Mouse (Mus musculus) regulatory T cell (primary cell): ENCODE data around the gene Stk11ip.

Experiments
- in situ Hi-C: fragments of 300-600 bp; cut with MboI, MseI; formaldehyde crosslinking; loops from one replicate; pipeline ENCODE4 v1.15.1; 2025; ENCODE audit warnings: high pct_unique_total_duplicates

Gene Stk11ip

DNA sequence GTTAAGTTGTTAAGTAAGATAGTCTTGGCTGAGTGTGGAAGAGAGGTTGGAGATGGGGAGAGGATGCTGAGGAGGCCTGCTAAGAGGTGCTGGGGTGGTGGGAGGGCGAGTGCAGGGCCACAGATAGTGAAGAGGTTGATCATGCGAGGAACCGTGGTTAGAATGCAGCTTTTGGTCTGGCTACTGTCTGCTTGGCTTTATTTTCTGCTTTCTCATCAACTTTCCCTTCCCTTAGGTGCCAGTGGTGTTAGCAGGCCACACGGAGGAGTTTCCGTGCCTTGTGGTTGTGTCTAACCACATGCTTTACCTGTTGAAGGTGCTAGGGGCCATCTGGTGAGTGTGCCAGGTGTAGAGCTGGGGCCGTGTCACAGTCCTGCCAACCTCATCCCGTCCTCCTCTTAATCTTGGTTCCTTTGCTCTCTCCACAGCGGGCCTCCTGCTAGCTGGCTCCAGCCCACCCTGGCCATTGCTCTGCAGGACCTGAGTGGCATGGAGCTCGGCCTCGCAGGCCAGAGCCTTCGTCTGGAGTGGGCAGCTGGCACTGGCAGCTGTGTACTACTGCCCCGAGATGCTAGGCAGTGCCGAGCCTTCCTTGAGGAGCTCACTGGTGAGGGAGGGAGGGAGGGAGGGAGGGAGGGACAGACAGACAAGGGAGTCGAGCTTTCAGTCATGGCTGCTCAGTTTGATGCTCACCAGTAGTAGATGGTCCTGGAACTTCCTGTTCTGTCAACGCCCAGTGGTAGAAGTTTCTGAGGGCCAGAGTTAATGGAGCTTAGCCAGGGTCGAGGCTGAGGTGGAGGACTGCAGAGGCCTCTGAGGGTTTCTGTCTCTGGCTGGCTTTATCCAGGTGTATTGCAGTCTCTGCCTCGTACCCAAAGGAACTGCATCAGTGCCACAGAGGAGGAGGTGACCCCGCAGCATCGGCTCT lies 12.3 kb downstream of the Stk11ip start:
- in situ Hi-C loops, result no loop called here

DNA sequence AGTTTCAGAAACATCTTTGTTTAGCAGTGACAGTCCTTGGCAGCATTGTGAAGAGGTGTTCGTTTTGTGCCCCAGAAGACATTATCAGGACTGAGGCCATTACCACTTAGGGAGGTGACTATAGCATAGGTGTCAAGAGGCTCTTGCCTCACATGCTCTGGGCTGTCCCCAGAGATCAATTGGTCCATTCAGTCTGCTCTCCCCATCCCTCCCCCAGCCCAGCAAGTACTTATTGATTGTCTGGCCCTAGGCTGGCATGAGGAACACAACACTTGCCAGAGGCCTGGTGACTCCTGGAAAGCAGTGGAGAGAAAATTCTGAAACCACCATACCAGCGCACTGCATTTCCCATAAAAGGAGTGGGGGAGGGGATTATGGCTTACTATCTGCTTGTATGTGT lies 16.3 kb downstream of the Stk11ip start:
- in situ Hi-C loops, result no loop called here

DNA sequence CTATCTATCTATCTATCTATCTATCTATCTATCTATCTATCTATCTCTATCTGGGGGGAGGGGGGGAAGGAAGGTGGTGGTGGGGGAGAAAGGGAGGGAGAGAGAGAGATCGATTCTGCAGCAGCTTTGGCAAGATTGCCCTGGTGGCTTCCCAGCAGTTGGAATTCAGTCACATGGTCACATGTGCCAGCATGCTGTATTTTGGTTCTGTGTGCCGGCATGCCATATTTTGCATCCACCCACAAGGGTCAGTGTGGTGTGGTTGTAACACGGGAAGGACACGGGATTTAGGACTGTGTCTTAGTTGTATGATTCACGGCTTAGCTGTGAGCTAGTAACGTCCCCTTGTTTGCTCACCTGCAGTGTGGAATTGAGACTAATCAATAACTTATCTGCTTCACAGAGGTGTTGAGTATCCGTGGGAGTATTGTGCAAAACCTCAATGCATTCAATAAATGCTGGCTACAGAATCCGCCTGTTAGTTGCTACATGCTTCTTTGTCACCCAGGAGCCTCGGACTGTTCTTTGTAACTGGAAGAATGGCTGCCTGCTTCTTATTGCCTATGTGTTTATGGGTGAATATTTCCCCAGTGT lies 17.4 kb downstream of the Stk11ip start:
- in situ Hi-C loops, result no loop called here

DNA sequence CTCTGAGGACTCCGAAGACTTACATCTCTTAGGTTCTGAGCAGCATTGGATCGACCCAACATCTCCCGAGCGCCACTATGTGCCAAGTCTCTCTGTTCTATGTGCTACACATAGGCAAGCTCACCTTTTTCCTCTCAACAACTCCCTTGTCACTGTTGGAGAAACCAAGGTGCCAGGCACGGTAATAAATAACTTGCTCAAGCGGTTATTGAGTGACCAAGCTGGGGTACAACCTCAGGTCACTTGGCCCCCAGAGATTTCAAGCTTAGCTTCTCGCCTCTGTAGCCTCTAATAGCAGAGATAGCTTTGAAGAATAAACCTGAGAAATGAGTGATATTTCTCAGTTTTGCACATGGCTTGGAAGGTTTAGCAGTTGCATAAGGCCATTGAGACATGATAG lies 20.2 kb downstream of the Stk11ip start:
- in situ Hi-C loops, result no loop called here

DNA sequence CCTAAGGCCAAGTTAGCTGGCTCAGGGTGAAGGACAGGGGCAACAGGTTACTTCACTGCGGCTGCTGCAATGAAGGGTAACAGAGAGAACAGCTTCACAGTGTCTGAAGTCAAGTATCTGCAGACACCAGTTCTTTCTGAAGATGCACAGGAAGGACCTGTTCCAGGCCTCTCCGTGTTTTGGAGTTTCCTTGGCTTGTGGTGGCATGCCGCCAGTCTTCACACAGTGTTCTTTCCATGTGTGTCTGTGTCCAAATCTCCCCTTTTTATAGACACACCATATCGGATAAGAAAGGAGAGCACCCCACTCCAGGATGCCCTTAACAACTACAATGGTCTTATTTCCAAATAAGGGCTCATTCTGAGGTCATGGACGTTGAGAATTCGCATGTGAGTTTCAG lies 23.0 kb downstream of the Stk11ip start:
- in situ Hi-C loops, result no loop called here

DNA sequence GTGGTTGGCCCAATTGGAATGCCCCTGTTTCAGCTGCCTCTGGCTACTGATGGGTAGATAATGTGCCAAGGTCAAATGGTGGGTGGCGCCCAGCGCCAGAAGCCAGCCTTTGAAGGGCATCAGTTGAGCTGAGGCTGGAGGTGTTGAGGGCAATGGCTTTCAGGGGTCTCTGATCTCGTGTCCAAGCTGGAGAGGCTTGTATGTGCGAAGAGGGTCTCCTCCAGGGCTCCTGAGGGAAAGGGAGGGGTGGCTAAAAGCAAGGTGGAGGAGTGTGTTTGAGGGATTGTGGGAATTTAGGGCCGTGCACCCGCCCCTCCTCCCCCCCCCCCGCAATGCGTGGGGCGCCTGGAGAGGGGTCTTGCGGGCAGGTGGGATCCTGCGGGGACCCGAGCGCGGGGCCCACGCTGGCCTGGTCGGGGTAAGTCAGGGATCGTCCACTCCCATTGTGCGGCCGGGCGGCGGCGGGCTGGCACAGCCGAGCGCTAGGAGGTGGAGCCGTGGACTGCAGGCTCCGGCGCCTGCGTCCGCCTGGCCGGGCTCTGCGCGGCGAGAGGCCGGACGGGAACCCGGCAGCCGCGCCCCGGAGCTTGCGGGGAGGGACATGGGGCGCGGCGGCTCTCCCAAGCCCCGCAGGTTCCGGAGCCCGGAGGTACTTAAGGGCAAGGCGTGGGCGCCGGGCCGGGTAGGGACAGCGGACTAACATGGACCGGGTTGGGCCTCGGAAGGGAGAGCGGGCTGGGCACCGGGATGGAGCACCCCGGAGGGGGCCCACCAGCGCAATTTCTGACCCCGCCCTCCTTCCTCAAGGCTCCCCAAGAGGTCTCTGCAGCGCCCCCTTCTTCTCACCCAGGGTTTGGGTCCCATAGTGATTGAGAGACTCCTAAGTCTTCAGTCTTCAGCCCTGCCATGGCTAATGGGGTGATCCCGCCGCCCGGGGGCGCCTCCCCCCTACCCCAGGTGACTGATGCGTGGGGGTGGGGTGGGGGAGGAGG lies 24.9 kb downstream of the Stk11ip start, which contains the start of gene Slc4a3:
TSS of gene Slc4a3 (plus strand) at position 302 of the 992 bp plus-strand sequence.
- in situ Hi-C loops, result no loop called here

DNA sequence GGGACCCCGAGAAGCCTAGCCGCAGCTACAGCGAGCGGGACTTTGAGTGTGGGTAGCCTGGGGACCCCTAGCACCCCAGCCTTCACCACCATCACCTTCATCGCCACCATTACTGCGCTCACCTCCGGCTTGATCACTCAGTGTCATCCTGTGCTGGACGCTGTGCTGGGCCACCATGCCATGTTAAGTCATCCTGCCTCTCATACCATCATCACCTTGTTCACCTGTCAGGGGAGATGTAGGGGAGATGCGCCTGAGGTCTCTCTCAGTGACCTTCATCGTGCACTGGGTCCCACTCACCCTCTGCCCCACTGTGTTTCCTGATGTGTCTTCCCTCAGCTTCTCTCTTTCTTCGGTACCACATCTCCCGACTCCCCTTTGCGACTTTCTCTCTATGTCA lies 26.0 kb downstream of the Stk11ip start:
- in situ Hi-C loops, result no loop called here

DNA sequence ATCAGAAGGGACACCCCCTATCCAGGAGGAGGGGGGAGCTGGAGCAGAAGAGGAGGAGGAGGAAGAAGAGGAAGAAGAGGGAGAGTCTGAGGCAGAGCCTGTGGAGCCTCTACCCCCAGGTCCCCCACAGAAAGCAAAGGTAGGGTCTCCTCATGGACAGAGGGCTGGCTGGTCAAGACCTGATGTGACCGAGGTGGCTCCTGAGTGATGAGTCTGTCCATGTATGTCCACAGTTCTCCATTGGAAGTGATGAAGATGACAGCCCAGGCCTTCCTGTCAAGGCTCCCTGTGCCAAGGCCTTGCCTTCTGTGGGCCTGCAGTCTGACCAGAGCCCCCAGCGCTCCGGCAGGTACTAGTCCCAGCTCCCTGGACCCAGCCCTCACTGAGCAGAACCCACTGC lies 26.8 kb downstream of the Stk11ip start:
- in situ Hi-C loops, result no loop called here

DNA sequence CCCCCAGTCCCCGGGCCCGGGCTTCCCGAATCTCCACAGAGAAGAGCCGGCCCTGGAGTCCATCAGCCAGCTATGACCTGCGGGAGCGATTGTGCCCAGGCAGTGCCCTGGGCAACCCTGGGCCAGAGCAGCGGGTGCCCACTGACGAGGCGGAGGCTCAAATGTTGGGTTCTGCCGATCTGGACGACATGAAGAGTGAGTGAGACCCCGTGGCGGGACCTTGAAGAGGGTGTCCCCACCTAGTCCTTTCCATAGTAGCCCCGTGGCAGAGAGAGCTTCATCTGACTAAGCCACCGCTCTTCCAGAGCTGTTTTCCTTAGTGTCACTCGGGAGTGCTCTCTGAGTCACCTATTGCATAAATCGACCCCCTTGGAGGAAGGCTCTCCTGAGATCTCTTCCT lies 27.5 kb downstream of the Stk11ip start:
- in situ Hi-C loops, result no loop called here

DNA sequence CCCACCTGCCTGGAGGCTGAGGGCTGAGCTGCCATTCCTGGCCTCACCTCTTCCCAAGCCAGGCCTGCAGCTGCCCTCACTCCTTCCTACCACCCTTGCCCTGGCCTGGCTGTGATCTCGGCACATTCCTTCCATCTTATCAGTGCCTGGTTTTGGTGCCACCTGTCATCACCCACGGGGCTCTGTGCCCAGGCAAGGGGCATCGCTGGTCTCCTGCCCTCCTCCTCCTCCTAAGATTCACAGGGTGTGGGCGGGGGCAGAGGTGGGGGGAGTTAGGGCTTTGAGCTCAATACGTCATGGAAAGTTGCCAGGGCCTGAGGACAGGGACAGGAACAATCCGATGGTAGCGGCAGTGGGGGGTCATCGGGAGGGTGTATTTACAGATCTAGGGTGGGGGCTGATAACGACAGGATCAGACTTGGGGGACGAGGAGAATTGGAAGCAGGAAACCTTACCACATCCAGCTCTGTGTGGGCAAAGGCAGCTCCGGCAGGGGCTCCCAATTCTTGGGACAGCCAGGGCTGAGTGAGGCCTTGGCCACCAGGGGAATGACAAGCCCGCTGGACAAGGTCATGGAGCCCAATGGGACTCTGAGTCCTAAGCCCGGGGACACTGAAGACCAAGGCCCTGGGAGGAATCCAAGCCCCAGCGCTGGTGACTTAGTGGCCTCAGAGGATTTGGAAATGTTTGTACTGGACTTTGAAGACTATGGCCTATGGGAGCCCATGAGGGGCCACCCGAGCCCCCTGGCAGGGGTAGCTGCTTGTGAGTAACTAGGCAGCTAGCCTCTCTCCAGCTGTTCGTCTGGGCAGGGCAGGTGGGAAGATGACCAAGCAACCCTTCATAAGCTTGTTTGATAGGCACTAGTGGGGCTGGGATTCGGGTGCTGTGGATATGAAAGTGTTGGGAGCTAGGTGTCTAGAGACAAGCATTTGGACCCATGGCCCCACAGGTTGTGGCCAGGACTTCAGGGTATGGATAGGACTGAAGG lies 28.3 kb downstream of the Stk11ip start:
- in situ Hi-C loops, result loop anchor here (5.0 kb wide), 1 partner anchor 57 kb away; no protein-coding TSS in a partner anchor

DNA sequence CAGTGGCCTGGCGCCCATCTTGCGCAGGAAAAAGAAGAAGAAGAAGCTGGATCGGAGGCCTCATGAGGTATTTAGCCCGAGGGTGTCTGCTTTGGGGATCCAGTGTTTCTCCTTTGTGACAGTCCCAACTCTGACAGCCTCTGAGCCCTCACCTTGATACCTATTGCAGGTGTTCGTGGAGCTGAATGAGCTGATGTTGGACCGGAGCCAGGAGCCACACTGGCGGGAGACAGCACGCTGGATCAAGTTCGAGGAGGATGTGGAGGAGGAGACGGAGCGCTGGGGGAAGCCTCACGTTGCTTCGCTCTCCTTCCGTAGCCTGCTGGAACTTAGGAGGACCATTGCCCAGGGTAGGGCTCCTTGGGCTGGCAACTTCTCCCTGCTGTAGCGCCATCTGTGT lies 29.3 kb downstream of the Stk11ip start:
- in situ Hi-C loops, result loop anchor here (5.0 kb wide), 1 partner anchor 58 kb away; no protein-coding TSS in a partner anchor

DNA sequence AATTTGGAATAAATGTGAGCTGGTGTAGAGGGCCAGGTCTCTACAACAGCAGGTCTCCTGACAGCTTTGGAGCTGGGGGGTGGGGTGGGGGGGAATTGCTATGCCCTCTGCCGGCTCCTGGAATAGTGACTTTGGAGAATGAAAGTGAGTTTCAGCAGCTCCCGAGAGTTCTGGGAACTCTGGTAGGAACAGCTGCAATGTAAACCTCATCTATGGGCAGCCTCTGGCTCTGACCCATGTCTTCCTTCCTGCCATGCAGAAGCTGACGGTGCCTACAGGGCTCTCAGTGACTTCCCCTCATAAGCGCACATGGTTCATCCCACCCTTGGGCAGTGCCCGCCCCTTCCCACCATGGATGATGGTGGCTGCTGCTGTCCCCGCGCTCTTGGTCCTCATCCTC lies 34.4 kb downstream of the Stk11ip start:
- in situ Hi-C loops, result no loop called here

DNA sequence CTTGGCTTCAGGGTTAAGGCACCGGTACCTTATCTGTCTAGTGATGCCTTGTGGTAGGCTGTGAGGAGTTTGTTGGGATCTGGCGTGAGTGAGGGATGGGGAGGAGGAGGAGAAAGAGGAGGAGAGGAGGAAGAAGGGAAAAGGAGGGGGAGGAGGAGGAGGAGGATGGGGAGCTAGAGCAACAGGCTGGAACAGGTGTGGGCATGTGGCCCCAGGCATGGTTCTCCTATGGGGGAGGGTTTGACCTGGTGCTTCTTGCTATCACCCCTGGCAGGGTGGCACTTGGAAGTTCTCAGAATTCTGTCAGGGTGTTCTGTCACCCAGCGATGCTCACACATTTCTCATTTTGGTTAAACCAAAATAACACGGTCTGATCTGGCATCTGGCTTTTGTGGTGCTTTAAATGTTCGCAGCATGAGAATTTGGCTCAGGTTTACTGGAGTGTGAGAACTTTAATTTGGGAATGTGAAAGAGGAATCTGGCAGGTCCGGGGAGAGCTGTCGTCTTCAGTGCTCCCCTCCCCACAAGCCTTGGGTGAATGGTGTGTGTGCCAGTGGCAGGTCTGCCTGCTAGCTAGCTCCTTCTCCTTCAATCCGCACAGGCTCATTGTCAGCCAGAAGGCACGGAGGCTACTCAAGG lies 34.9 kb downstream of the Stk11ip start:
- in situ Hi-C loops, result no loop called here

DNA sequence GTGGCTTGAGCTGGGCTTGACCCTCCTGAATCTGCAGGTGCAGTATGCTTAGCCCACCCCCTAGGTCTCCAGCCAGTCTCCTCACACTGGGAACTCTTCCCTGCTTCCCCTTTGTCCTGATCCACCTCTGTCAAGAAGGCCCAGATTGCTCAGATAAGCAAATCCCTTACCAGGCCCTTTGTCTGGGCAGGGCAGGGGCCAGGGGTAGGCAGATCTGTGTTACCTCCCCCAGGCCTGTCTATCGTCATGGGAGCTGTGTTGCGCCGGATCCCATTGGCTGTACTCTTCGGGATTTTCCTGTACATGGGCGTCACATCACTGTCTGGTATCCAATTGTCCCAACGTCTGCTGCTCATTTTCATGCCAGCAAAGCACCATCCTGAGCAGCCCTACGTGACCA lies 35.7 kb downstream of the Stk11ip start:
- in situ Hi-C loops, result no loop called here

DNA sequence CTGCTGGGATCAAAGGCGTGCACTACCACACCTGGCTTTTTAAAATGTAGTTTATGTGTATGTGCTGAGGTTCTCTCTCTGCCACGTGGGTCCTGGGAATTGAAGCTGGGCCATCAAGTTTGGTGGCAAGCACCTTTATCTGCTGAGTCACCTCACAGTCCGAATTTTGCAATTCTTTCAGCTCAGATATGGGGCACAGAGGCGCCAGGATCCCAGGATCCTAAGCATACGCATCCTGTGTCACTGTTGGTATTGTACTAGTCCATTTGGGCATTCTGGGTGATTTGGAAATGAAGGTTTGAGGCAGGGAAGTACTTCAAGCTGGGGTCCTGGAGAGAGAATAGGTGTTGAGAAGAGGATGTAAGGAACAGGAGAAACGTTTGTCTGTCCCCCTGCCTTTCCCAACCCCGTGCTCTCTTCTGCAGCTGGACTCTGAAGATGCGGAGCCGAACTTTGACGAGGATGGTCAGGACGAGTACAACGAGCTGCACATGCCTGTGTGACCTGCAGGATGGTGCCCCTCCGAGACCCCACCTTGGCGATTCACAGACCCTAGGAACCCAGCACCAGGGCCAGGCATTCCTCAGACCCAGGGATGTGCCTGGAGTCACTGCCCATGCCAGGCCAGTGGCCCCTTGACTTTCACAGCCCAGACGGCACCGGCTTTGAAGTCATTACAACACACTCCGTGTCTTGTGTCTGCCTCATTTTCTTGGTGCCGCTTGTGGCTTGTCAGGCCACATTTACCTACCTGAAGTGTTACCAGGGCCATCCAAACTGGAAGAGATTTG lies 37.3 kb downstream of the Stk11ip start:
- in situ Hi-C loops, result no loop called here

DNA sequence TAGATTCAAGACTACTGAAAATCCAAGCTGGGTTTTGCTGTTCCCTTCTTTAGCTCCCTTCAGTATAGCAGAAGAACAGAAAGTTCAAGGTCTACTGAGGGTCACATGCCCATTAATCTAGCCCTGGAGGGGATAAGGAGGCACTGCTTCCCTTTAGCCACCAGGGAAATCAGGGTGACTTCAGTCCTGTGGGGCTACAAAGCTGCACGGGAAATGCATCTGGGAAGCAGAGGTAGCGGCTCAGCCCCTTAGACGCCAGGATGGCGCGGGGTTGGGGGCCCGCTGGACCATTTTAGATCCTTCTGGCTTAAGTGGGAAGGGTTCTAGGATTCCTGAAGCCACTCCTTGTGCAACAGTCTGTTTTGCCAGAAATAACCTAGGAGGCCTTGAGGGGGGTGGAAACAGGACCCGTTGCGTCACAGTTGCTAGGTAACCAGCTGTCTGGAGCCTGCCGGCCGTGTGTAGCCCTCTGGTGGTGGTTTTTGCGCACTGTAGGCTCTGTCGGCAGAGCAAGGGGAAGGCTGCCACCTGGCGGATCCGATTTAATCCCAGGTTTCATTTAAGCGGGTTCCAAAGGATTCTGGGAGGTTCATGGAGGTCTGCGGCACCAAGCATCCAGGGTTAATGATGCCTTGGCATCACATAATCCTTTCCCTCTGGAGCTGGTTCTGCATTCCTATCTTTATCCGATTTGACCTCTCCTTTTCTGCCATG lies 38.0 kb downstream of the Stk11ip start:
- in situ Hi-C loops, result no loop called here

DNA sequence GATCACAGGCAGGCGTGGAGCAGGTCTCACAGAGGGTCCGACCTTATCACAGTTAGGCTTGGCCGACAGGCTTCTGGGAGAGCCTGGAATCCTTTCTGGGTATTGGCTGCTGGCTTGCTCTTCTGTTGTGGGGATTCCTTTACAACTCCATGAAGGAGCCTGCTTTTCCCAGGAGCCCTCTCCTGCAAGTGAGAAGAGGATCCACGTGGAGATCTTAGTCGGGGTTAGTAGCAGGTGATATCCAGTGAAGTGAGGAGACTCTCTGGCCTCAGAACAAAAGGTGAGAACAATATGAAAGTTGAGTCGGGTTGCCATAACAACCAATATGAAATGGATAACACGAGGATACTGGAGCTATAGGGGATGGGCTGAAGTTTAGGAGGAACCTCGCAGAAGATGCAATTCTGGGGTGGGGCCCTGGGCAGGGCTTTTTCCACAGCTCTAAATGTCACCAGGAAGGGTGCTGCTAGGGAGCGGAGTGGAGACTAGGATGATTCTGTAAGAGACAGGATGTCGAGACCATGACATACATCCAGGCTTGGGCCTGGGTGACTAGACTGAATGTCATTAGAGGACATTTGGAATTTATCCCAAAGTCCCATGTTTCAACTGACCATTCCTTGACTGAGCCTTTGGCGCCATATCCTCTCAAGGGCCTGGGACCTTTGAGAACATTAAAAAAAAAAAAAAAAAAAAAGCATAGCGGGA lies 39.0 kb downstream of the Stk11ip start:
- in situ Hi-C loops, result no loop called here
